Mouse (Mus musculus) thymus, adult 2 months (tissue): Measurements from ENCODE around the gene Slc5a3.

Source experiments
- CTCF ChIP-seq: fragments of 200-500 bp; IDR thresholded peaks from 2 replicates; pipeline ENCODE4 v1.5.1; 2012; ENCODE audit warnings: mild to moderate bottlenecking, control low read depth, low read length, moderate library complexity, borderline replicate concordance; ENCODE audit not compliant: control insufficient read depth, poor library complexity, insufficient read depth; ENCODE audit errors: extremely low read depth
- POLR2A ChIP-seq: fragments of 200-500 bp; IDR thresholded peaks from 2 replicates; pipeline ENCODE4 v1.6.1; 2012; ENCODE audit warnings: mild to moderate bottlenecking, low read length, control low read depth, moderate library complexity; ENCODE audit not compliant: control insufficient read depth, poor library complexity, insufficient read depth; ENCODE audit errors: extremely low read depth

DNA sequence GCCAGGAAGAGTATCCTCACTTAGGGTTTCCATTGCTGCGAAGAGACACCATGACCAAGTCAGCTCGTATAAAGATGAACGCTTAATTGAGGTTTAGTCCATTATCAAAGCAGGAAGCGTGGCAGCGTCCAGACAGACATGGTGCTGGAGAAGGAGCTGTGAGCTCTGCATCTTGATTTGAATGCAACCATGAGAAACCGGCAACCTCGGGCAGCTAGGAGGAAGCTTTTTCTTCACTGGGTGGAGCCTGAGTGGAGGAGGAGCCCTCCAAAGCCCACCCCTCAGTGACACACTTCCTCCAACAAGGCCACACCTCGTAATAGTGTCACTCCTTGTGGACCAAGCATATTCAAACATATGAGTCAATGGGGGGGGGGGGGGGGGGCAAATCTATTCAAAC is 71.7 kb downstream of the Slc5a3 start:
- no peak for TF ChIP-seq POLR2A
- TF ChIP-seq CTCF, result no peak
